Mouse (Mus musculus): ENCODE measurements around the gene Maml2.
A peak's percentile ranks its signal among the peaks of the same experiment; 100 is the strongest.

The Maml2 gene

GRCm38 (mm10) chr9:13297668-13298512 lies at the start of gene Maml2:
TSS of gene Maml2 (plus strand) at chr9:13297957.
- DNase-seq (ENCODE audit: low spot score in 2 of 2): peak; percentile 14 to 18

- no peak for DNase-seq (ENCODE audit: low spot score in 2 of 2)
Observed at GRCm38 (mm10) chr9:13248104-13248503, 49.7 kb upstream of the Maml2 start.

- DNase-seq (ENCODE audit: low spot score in 2 of 2): no peak
Observed at GRCm38 (mm10) chr9:13251251-13251650, 46.5 kb upstream of the Maml2 start.

GRCm38 (mm10) chr9:13256726-13257125 lies 41.0 kb upstream of the Maml2 start:
- no peak for DNase-seq (ENCODE audit: low spot score in 2 of 2)

- no peak for DNase-seq (ENCODE audit: low spot score in 2 of 2)
Observed at GRCm38 (mm10) chr9:13258173-13258572, 39.6 kb upstream of the Maml2 start.

- no peak for DNase-seq (ENCODE audit: low spot score in 2 of 2)
Observed at GRCm38 (mm10) chr9:13260980-13261379, 36.8 kb upstream of the Maml2 start.

GRCm38 (mm10) chr9:13273219-13273618 lies 24.5 kb upstream of the Maml2 start:
- no peak for DNase-seq (ENCODE audit: low spot score in 2 of 2)

- no peak for DNase-seq (ENCODE audit: low spot score in 2 of 2)
Observed at GRCm38 (mm10) chr9:13287482-13287881, 10.3 kb upstream of the Maml2 start.

- peak; percentile 85 to 86 for DNase-seq (ENCODE audit: low spot score in 2 of 2)
Observed at GRCm38 (mm10) chr9:13296274-13297121, 1.3 kb upstream of the Maml2 start.

GRCm38 (mm10) chr9:13297122-13297667 lies 562 bp upstream of the Maml2 start:
- DNase-seq (ENCODE audit: low spot score in 2 of 2): no peak

GRCm38 (mm10) chr9:13298513-13298878 lies 739 bp downstream of the Maml2 start:
- DNase-seq (ENCODE audit: low spot score in 2 of 2): no peak

- DNase-seq (ENCODE audit: low spot score in 2 of 2): no peak
Observed at GRCm38 (mm10) chr9:13299190-13299589, 1.4 kb downstream of the Maml2 start.

- no peak for DNase-seq (ENCODE audit: low spot score in 2 of 2)
Observed at GRCm38 (mm10) chr9:13300041-13300441, 2.3 kb downstream of the Maml2 start.

- no peak for DNase-seq (ENCODE audit: low spot score in 2 of 2)
Observed at GRCm38 (mm10) chr9:13300891-13301782, 3.4 kb downstream of the Maml2 start.

- DNase-seq (ENCODE audit: low spot score in 2 of 2): no peak
Observed at GRCm38 (mm10) chr9:13302183-13302825, 4.5 kb downstream of the Maml2 start.

GRCm38 (mm10) chr9:13303099-13303771 lies 5.5 kb downstream of the Maml2 start:
- no peak for DNase-seq (ENCODE audit: low spot score in 2 of 2)

GRCm38 (mm10) chr9:13303976-13304375 lies 6.2 kb downstream of the Maml2 start:
- DNase-seq (ENCODE audit: low spot score in 2 of 2): no peak

GRCm38 (mm10) chr9:13306471-13306870 lies 8.7 kb downstream of the Maml2 start:
- no peak for DNase-seq (ENCODE audit: low spot score in 2 of 2)

- no peak for DNase-seq (ENCODE audit: low spot score in 2 of 2)
Observed at GRCm38 (mm10) chr9:13307226-13307625, 9.5 kb downstream of the Maml2 start.

GRCm38 (mm10) chr9:13308718-13309117 lies 11.0 kb downstream of the Maml2 start:
- DNase-seq (ENCODE audit: low spot score in 2 of 2): no peak

Data from right cerebral cortex, postnatal 36 days (tissue).